Mouse (Mus musculus): ENCODE measurements around the gene 5830473C10Rik.

Gene 5830473C10Rik

DNA sequence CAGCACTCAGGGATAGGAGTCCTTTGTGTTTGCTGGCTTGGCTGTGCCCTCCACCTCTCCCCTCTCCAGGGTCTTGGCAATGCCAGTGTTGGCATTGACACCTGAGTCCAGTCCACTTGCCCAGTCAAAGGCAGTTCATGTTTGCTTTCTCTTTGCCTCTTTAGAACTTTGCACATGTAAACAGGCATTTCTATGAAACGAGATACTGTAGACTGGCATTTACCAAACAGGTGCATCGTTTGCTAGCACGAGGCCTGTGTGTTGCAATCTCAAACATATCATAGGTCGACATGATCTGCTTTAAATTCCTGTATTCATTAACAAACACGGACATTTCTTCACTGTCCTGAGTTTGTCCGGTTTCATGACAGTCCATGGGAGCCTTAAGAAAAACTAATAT, at the start of gene 5830473C10Rik:
TSS of gene 5830473C10Rik (plus strand) at position 365 of the 400 bp plus-strand sequence.
- DNase-seq (ENCODE audit: low spot score): no peak

- peak; percentile 13 for DNase-seq (ENCODE audit: low spot score)
Measured at GRCm38 (mm10) chr5:90512288-90512955, 48.5 kb upstream of the 5830473C10Rik start.

DNA sequence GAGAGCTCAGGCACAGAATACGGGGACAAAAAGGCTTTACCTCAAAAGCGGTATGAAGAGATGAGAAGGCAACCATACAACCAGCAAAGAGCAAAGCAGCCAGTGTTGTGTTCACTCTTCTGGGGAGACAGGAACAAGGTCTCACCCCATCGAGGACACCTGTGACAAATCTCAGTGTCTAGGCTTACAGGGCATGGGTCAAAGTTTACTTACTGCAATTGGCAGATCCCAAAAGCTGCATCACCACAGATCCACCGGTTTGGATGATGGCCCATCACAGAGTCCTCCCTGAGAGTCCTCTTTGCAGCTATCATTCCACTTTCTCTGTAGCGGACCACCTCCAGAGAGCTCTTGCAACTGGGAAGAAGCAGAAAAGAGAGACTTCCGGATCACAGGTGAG, 45.3 kb upstream of the 5830473C10Rik start:
- DNase-seq (ENCODE audit: low spot score): no peak

GRCm38 (mm10) chr5:90518356-90519100, 42.4 kb upstream of the 5830473C10Rik start, which contains the start of gene Afm:
Gene Afm, plus strand, starts transcription at chr5:90518932.
- DNase-seq (ENCODE audit: low spot score): peak; percentile 45

DNA sequence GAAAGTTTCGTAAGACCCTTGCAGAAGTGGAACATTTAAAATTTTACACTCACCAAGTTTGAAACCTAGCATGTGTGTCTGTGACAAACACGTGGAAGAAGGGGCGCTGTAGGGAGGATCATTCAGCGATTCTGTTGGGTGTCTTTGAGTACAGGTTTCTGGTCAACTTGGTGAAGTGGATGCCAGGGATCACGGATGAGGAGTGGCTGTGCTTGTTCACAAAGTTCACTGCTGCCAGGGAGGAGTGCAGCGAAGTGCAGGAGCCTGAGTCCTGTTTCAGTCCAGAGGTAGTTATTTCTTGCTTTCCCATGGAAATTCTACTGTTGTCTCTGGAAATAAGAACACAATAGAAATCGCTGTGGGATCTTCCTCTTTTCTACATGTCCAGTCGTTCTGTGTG, 9.7 kb upstream of the 5830473C10Rik start:
- DNase-seq (ENCODE audit: low spot score): no peak

- DNase-seq (ENCODE audit: low spot score): no peak
Measured at GRCm38 (mm10) chr5:90556052-90556451, 4.9 kb upstream of the 5830473C10Rik start.

DNA sequence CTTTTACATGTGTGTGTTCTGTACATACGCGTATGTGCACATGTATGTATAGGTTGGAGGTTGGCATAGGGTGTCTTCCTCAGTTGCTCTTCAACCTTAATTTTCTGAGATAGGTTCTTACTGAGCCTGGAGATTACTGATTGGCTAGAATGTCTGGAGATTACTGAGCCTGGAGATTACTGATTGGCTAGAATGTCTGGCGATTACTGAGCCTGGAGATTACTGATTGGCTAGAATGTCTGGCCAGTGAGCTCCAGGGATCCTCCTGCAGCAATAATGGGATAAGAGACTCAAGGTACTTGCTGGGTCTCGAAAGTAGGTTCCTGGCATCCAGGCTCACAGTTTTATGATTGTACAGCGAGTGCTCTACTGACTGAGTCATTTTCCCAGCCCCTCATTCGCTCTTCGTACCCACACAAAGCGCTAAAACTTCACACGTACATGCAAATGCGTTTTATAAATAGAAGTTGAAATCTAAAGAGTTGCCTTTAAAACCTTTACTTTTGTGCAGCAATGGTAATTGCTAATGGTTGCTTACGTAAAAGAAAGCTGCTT, 891 bp downstream of the 5830473C10Rik start:
- DNase-seq (ENCODE audit: low spot score): no peak

DNA sequence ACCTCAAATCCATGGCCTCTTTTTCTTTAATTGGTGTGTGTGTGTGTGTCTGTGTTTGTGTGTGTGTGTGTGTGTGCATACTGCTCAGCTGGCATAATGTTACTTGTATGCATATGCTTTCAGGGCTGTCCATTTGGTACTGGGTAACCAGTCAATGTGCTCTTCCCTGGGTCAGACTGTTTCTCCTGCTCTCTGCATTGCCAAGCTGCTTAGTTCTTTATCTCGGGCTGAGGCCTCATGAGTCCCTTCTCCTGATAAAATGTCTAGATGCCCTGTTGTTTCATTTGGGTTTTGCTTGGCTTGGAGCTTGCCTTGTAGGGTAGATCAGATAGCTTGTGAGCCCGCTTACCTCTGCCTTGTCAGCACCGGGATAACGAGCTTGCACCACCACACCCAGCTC, 2.0 kb downstream of the 5830473C10Rik start:
- DNase-seq (ENCODE audit: low spot score): no peak

DNA sequence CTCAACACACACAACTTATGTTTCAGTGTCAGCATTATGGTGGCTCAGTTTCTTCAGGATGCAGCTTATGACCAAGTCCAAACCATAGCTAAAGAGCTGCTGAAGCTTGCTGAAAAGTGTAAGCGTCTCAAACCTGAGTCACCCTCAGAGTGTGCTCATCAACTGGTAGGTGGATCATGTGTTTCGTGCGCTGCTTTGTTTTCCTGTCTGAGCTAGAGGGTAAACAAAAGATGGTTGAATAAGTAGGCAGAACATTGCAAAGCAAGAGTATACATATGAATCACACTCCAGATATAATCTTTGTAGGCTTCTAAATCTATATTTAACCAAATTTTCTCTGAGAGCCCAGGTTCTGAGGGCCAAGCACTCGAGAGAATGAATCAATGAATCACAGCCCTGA, 3.3 kb downstream of the 5830473C10Rik start:
- DNase-seq (ENCODE audit: low spot score): no peak

DNA sequence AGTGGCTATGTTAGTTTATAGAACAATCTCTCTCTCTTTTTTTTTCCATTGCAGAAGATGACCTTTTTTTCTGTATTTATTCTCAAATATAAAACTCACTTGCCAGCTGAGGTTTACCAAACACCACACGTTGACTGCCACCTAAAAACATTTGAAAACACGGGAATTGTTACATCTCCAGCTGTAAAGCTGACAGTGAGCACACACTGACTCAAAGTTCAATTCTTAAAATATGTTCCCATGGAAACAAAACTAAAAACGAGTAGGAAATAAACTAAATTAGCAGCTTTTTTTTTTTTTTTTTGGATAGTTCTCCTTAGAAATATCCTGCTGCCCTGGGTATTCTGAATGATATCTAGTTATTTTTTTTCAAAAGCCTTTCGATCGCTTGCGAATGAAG, 4.3 kb downstream of the 5830473C10Rik start:
- DNase-seq (ENCODE audit: low spot score): no peak

GRCm38 (mm10) chr5:90567788-90568187, 6.9 kb downstream of the 5830473C10Rik start:
- peak; percentile 32 for DNase-seq (ENCODE audit: low spot score)

DNA sequence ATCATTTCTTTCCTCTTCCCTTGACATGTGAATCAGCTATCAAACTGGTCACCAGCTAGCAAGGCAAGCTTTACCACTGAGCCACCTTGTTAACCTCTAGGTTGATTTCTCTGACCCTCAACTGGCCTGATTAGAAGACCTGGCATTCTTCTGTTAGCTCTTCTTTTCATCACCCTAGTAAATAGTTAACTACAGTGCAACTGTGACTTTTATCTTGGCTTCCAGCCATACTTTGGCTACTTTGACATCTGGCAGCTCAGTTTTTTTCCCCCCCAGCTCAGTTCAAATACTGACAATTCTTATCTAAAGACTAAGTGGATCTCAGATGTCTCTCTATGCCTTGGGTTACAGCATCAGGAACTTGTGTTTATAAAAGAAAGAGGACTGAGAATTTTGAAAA, 7.4 kb downstream of the 5830473C10Rik start:
- peak; percentile 75 for DNase-seq (ENCODE audit: low spot score)

DNA sequence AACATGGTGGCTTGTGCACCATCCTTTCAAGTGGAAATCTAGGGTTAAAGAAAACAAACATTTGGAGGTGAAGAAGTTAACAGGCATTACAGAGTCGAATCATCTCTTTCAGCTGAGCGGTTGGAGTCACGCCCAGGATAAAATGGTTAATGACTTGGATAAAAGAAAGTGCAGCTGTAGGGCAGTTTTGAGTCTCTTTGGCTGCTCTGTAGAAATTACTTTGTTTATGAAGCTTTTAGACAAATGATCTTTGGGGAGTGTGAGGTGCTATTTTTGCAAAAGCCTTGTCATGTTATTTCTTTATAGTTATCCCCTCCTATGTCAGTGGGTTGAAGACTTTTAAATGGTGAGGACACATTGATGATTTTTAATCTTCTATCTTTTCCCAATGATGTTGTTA, 10.3 kb downstream of the 5830473C10Rik start:
- no peak for DNase-seq (ENCODE audit: low spot score)

DNA sequence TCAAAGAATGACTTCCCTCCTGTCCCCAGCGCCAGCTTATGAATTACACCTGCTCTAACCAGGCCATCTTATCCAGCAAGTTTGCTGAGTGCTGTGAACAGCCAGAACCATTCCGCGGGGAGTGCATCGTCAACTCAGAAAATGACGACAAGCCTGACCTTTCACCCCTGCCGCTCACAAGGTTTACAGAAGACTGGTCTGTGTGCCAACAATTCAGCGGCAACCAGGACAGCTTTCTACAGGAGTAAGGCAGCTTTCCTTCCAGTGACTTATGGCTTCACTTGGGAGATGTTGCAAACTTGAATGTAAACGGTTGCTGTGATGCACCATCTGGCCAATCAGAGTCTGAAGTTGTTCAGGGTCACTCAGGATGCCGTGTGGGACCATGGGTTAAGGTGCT, 16.8 kb downstream of the 5830473C10Rik start:
- peak; percentile 66 for DNase-seq (ENCODE audit: low spot score)

DNA sequence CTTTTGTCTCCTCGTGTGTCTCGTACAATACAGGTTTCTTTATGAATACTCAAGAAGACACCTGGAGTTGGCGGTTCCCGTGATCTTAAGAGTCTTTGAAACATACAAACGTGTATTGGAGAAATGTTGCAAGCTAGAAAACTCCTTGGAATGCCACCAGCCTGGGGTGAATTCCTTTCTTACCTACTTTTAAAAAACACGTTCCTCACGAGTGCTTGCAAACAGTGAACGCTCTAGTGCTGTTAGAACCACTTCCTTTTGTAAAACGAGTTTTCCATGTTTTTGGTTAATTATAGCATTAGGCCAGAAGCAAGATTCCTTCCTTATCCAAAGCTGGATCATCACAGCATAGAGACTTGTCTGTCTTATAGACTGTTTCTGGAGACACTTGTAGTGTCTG, 18.6 kb downstream of the 5830473C10Rik start:
- DNase-seq (ENCODE audit: low spot score): no peak

DNA sequence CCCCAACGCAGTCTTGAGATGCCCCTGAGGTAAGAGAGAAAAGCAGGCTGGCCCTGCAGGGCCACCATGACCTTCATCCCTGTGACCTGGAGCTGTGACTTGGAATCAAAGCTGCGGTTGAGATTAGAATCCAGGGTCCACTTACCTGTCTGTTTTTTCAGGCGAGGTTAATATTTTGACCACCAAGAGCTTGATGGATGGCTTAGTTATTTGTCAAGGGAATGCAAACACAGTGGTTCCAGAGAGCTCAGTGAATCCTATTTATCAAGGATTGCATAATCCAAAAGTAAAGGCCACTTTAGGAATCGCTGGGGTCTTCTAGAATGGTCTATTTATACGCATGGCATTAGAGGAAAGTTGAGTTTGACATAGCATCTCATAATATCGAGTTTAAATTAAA, 21.3 kb downstream of the 5830473C10Rik start:
- DNase-seq (ENCODE audit: low spot score): no peak

DNA sequence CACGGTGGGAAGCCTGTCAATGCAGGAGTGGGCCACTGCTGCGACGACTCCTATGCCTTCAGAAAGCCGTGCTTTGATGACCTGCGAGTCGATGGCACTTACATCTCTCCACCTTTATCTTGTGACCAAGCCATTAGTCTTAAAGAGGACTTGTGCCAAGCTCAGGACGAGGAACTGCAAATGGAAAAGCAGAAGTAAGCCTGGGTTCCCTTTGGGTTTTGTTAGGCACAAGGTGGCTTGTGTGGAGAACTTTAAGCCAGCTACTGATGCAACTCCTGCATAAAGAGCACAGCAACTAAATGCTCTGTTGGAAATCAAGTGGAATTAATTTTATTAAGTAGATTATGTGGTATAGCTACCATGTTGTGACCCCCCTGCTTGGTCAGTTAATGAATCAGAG, 23.9 kb downstream of the 5830473C10Rik start:
- DNase-seq (ENCODE audit: low spot score): no peak

DNA sequence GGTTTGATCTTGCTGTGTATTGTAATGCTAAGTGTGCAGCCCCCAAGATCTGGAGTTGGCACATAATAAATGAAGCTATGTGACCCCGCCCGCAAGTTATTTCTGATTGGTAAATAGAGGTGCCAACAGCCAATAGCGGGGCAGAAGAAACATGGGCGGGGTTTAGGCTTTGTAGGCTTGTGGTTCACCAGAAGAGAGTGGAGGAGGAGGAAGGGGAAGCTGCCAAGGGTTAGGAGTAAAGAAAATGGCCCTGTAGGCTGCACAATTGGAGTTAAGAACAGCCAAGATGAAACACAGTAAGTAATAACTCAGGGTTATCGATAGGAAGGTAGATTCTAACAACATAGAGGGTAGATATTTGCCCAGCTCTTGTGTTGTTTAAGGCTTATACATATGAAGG, 25.6 kb downstream of the 5830473C10Rik start:
- DNase-seq (ENCODE audit: low spot score): no peak

DNA sequence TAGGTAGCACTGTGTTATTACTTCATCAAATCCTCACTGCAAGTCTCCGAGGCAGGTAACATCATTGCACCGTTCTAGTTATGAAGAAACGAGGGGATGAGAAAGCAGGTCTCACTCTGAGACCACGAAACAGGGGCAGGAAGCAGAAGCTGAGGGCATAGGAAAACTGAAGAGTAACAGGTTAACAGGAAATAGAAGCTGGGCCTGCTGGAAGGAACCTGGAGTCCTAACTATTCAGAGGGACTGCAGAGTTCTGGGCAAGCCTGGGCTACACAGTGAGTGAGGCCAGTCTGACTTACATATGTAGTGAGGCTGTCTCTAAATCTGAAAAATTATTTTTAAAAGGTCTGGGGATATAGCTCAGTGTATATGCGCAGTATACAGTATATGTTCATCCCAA, 27.2 kb downstream of the 5830473C10Rik start:
- DNase-seq (ENCODE audit: low spot score): no peak

- DNase-seq (ENCODE audit: low spot score): peak; percentile 70
Measured at GRCm38 (mm10) chr5:90588708-90589595, 28.0 kb downstream of the 5830473C10Rik start.

GRCm38 (mm10) chr5:90590676-90591075, 29.8 kb downstream of the 5830473C10Rik start:
- no peak for DNase-seq (ENCODE audit: low spot score)

DNA sequence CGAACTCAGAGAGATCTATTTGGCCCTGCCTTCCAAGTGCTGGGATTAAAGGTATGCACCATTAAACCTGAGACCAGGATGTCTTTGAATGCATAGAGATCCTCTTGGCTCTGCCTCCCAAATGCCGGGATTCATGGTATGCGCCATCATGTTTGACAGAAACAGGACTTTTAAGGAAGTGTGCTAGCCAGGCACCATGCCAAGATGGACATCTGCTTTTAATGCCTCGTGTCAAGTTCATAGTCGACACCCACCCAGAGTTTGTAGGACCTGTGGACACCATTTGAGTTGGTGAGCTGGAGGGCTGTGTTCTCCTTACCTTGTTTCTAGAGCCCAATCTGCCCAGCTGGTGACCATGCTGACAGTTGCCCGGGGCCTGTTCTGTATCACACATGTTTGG, 31.0 kb downstream of the 5830473C10Rik start:
- no peak for DNase-seq (ENCODE audit: low spot score)

All from yolk sac, embryonic 10.5 days (tissue).